Mouse (Mus musculus): ENCODE results near the gene Fam83f.

GRCm38 (mm10) chr15:80721861-80722260, 50.2 kb downstream of the Fam83f start:
- TF ChIP-seq POLR2A (IDR thresholded peaks at IDR 0.05; ENCODE audit: borderline replicate concordance, low read depth, low read length), result no peak
- TF ChIP-seq CTCF (IDR thresholded peaks at IDR 0.05; ENCODE audit: low read depth, low read length), result no peak

Measured in bone marrow macrophage, adult 2 months (primary cell).